Mouse (Mus musculus): ENCODE data around the gene Hspb2.

GRCm38 (mm10) chr9:50796776-50797175, 44.6 kb upstream of the Hspb2 start:
- TF ChIP-seq CTCF (IDR thresholded peaks at IDR 0.05; ENCODE audit: extremely low read depth, insufficient read length, insufficient replicate concordance, low read depth, low read length): no peak
- TF ChIP-seq POLR2A (IDR thresholded peaks at IDR 0.05; ENCODE audit: low read depth, low read length): no peak
